Mouse (Mus musculus) MEL (cell line): ENCODE measurements at regions not wholly inside any gene's neighbourhood (a gene's known extent, or its start where the extent isn't known, plus 50 kb on each side); places are given as distances from the start of the nearest gene placed in this dataset.
A peak's percentile ranks its signal among the peaks of the same experiment; 100 is the strongest.

ENCODE experiments used
- DNase-seq: peaks from one replicate; pipeline ENCODE4 v3.0.0; 2011; ENCODE audit warnings: low read depth, low spot score
- H3K27ac ChIP-seq: 2 replicates; pipeline ENCODE4 v1.5.1; 2012; ENCODE audit warnings: low read depth, mild to moderate bottlenecking, control low read depth, low read length, moderate library complexity; ENCODE audit not compliant: control insufficient read depth
- H3K27me3 ChIP-seq, 2 experiments: fragments of 150-350 bp in 1 of 2; sonication (generic) in 1 of 2; 2 replicates each; pipeline ENCODE4 v1.6.1; 2012; ENCODE audit warnings: low read length in 2 of 2, mild to moderate bottlenecking in 2 of 2, improper control_type of control experiment in 1 of 2, moderate library complexity in 1 of 2; ENCODE audit not compliant: insufficient read depth in 2 of 2, control insufficient read depth in 1 of 2
- H3K36me3 ChIP-seq, 2 experiments: 2 replicates each; pipeline ENCODE4 v1.6.1; 2012 to 2014; ENCODE audit warnings: low read length in 2 of 2, improper control_type of control experiment in 1 of 2, inconsistent platforms in 1 of 2, mild to moderate bottlenecking in 1 of 2; ENCODE audit not compliant: insufficient read depth in 2 of 2, control insufficient read depth in 1 of 2
- H3K4me1 ChIP-seq, 2 experiments: fragments of 150-350 bp in 1 of 2; sonication (generic) in 1 of 2; 2 replicates each; pipeline ENCODE4 v1.6.1; 2012; ENCODE audit warnings: low read length in 2 of 2, improper control_type of control experiment in 1 of 2, mild to moderate bottlenecking in 1 of 2; ENCODE audit not compliant: insufficient read depth in 2 of 2, control insufficient read depth in 1 of 2
- H3K4me3 ChIP-seq, 2 experiments: fragments of 150-350 bp in 1 of 2; sonication (generic) in 1 of 2; 2 replicates each; pipeline ENCODE4 v1.5.1; 2012; ENCODE audit warnings: low read depth in 2 of 2, low read length in 2 of 2, mild to moderate bottlenecking in 2 of 2, moderate library complexity in 2 of 2, control low read depth in 1 of 2, improper control_type of control experiment in 1 of 2; ENCODE audit not compliant: control insufficient read depth in 1 of 2, insufficient read depth in 1 of 2
- H3K79me2 ChIP-seq: 2 replicates; pipeline ENCODE4 v1.6.1; 2012; ENCODE audit warnings: mild to moderate bottlenecking, low read length, moderate library complexity; ENCODE audit not compliant: control insufficient read depth, poor library complexity, insufficient read depth
- H3K9ac ChIP-seq: 2 replicates; pipeline ENCODE4 v1.6.1; 2012; ENCODE audit warnings: low read depth, mild to moderate bottlenecking, control low read depth, low read length, moderate library complexity; ENCODE audit not compliant: control insufficient read depth, poor library complexity, severe bottlenecking
- H3K9me3 ChIP-seq: fragments of 150-350 bp; sonication (generic); replicated peaks from 2 replicates; pipeline ENCODE4 v1.6.1; 2012; ENCODE audit warnings: mild to moderate bottlenecking, low read length, improper control_type of control experiment, moderate library complexity; ENCODE audit not compliant: insufficient read depth
- BHLHE40 ChIP-seq: IDR thresholded peaks from 2 replicates; pipeline ENCODE4 v1.6.1; 2012; ENCODE audit warnings: low read depth, mild to moderate bottlenecking, inconsistent platforms, low read length, improper control_type of control experiment, borderline replicate concordance
- CHD1 ChIP-seq: IDR thresholded peaks from 2 replicates; pipeline ENCODE4 v1.6.1; 2012; ENCODE audit warnings: low read depth, mild to moderate bottlenecking, inconsistent platforms, low read length, improper control_type of control experiment
- CTCF ChIP-seq, 3 experiments: IDR thresholded peaks in 2 of 3; conservative IDR thresholded peaks in 1 of 3; 2 replicates each; pipeline ENCODE4 v1.5.1; 2011 to 2012; ENCODE audit warnings: low read length in 3 of 3, low read depth in 2 of 3, mild to moderate bottlenecking in 2 of 3, improper control_type of control experiment in 1 of 3, inconsistent platforms in 1 of 3, mixed read lengths in 1 of 3, moderate library complexity in 1 of 3; ENCODE audit not compliant: control insufficient read depth in 1 of 3, insufficient read depth in 1 of 3, poor library complexity in 1 of 3, severe bottlenecking in 1 of 3
- ELF1 ChIP-seq: IDR thresholded peaks from 2 replicates; pipeline ENCODE4 v1.6.1; 2014; ENCODE audit warnings: low read depth, mild to moderate bottlenecking, inconsistent platforms, low read length, improper control_type of control experiment, moderate library complexity
- EP300 ChIP-seq, 2 experiments: IDR thresholded peaks; 2 replicates each; pipeline ENCODE4 v1.6.1; 2011; ENCODE audit warnings: improper control_type of control experiment in 2 of 2, low read length in 2 of 2, low read depth in 1 of 2, mild to moderate bottlenecking in 1 of 2
- GATA1 ChIP-seq: IDR thresholded peaks from 2 replicates; pipeline ENCODE4 v1.6.1; 2011; ENCODE audit warnings: low read depth, low read length, improper control_type of control experiment
- HCFC1 ChIP-seq: IDR thresholded peaks from 2 replicates; pipeline ENCODE4 v1.6.1; 2012; ENCODE audit warnings: low read depth, mild to moderate bottlenecking, inconsistent platforms, low read length, improper control_type of control experiment, moderate library complexity
- KAT2A ChIP-seq: conservative IDR thresholded peaks from 2 replicates; pipeline ENCODE4 v1.6.1; 2012; ENCODE audit warnings: low read depth, low read length, improper control_type of control experiment, inconsistent platforms
- MAFK ChIP-seq: IDR thresholded peaks from 2 replicates; pipeline ENCODE4 v1.6.1; 2011; ENCODE audit warnings: low read depth, mild to moderate bottlenecking, low read length, improper control_type of control experiment, borderline replicate concordance
- MXI1 ChIP-seq: IDR thresholded peaks from 2 replicates; pipeline ENCODE4 v1.6.1; 2011; ENCODE audit warnings: mild to moderate bottlenecking, low read depth, low read length, improper control_type of control experiment
- MYB ChIP-seq: IDR thresholded peaks from 2 replicates; pipeline ENCODE4 v1.6.1; 2011; ENCODE audit warnings: mild to moderate bottlenecking, low read depth, low read length, improper control_type of control experiment
- MYC ChIP-seq: IDR thresholded peaks from 2 replicates; pipeline ENCODE4 v1.6.1; 2011; ENCODE audit warnings: low read depth, mild to moderate bottlenecking, low read length, improper control_type of control experiment, moderate library complexity
- NRF1 ChIP-seq: IDR thresholded peaks from 2 replicates; pipeline ENCODE4 v1.6.1; 2014; ENCODE audit warnings: low read depth, mild to moderate bottlenecking, inconsistent platforms, low read length, improper control_type of control experiment, moderate library complexity; ENCODE audit not compliant: poor library complexity, insufficient read depth, severe bottlenecking
- POLR2A ChIP-seq, 2 experiments: IDR thresholded peaks; 2 replicates each; pipeline ENCODE4 v1.6.1; 2011 to 2012; ENCODE audit warnings: low read length in 2 of 2, mild to moderate bottlenecking in 2 of 2, control low read depth in 1 of 2, improper control_type of control experiment in 1 of 2, low read depth in 1 of 2, moderate library complexity in 1 of 2; ENCODE audit not compliant: control insufficient read depth in 1 of 2, insufficient read depth in 1 of 2, poor library complexity in 1 of 2
- POLR2AphosphoS5 ChIP-seq: IDR thresholded peaks from 2 replicates; pipeline ENCODE4 v1.6.1; 2012; ENCODE audit warnings: low read depth, borderline replicate concordance, mild to moderate bottlenecking, inconsistent platforms, low read length, moderate library complexity, mixed read lengths
- RCOR1 ChIP-seq: IDR thresholded peaks from 2 replicates; pipeline ENCODE4 v1.6.1; 2012; ENCODE audit warnings: low read depth, mild to moderate bottlenecking, inconsistent platforms, low read length, improper control_type of control experiment
- ZC3H11A ChIP-seq: IDR thresholded peaks from 2 replicates; pipeline ENCODE4 v1.6.1; 2012; ENCODE audit warnings: low read depth, mild to moderate bottlenecking, inconsistent platforms, low read length, improper control_type of control experiment
- ZNF384 ChIP-seq: IDR thresholded peaks from 2 replicates; pipeline ENCODE4 v1.6.1; 2012; ENCODE audit warnings: low read depth, mild to moderate bottlenecking, inconsistent platforms, low read length, improper control_type of control experiment

DNA sequence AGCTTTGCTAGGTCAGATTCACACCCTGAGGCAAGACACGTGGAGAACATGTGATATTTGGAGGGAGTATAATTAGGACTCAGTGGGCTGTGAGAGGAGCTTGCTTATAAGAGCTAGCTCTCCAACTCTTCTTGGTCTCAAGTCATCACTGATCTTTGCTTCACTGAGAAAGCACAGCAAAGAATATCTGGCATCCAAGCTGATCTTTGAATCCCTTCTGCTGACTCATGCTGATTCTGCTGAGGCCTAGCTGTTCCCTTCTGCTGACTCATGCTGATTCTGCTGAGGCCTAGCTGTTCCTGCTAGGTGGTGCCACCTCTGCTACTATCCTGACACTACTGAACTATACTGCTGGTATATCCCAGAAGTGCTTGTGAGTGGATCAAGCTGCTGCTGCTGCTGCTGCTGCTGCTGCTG lies 639.0 kb upstream of the Slc8a1 start (continued):
- no peak for TF ChIP-seq ZC3H11A
- no peak for TF ChIP-seq CTCF (IDR thresholded peaks at IDR 0.05 in 2 of 3, conservative IDR thresholded peaks at IDR 0.05 in 1 of 3; ENCODE audit: control insufficient read depth in 1 of 3, insufficient read depth in 1 of 3, low read depth in 2 of 3, low read length in 3 of 3, poor library complexity in 1 of 3, severe bottlenecking in 1 of 3)
- TF ChIP-seq, all 39 proteins: peak for 17

DNA sequence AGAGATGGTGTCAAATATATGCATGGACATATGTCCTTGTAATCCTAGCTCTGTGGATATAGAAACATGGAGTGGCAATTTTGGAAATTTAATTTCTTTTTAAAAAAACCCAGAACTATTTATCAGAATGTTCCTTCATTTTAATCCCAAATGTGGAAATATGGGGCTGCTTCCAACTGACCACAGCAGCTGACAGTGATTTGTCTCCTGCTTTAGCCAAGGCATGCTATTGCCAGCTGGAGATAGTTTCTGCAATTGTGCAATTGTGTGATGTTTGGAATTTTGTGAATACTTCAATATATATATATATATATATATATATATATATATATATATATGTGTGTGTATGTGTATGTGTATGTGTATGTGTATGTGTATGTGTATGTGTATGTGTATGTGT lies 629.7 kb upstream of the Slc8a1 start:
- H3K9ac ChIP-seq: no peak overlapping the region
- H3K4me1 ChIP-seq: no peaks in the 10 kb centered on the region
- no peaks in the 10 kb centered on the region for H3K27me3 ChIP-seq
- H3K79me2 ChIP-seq: no peaks in the 10 kb centered on the region
- no peak overlapping the region for H3K27ac ChIP-seq
- TF ChIP-seq CHD1: no peak
- TF ChIP-seq POLR2AphosphoS5: no peak
- H3K4me3 ChIP-seq: no peak overlapping the region
- no peaks in the 10 kb centered on the region for H3K9me3 ChIP-seq
- DNase-seq: no peak
- H3K36me3 ChIP-seq: no peaks in the 10 kb centered on the region

- H3K36me3 ChIP-seq: no peaks in the 10 kb centered on the region
- DNase-seq: no peak
- H3K4me1 ChIP-seq: no peaks in the 10 kb centered on the region
Measured at GRCm38 (mm10) chr17:82366001-82366400, 627.8 kb upstream of the Slc8a1 start.

GRCm38 (mm10) chr17:82348636-82349035 lies 610.5 kb upstream of the Slc8a1 start:
- Histone ChIP-seq H3K4me1 (no peaks in the 10 kb centered on the region), H3K27me3 (no peaks in the 10 kb centered on the region), H3K9ac (no peak overlapping the region), H3K79me2 (no peaks in the 10 kb centered on the region), H3K4me3 (no peak overlapping the region), H3K9me3 (no peaks in the 10 kb centered on the region), H3K36me3 (no peaks in the 10 kb centered on the region), H3K27ac (no peak overlapping the region)
- peak; percentile 32 for DNase-seq
- no peak for TF ChIP-seq BHLHE40
- TF ChIP-seq MYC: no peak
- no peak for TF ChIP-seq CTCF (IDR thresholded peaks at IDR 0.05 in 2 of 3, conservative IDR thresholded peaks at IDR 0.05 in 1 of 3; ENCODE audit: control insufficient read depth in 1 of 3, insufficient read depth in 1 of 3, low read depth in 2 of 3, low read length in 3 of 3, poor library complexity in 1 of 3, severe bottlenecking in 1 of 3)
- no peak for TF ChIP-seq MYB
- TF ChIP-seq GATA1: peak; percentile 33
- no peak for TF ChIP-seq KAT2A
- TF ChIP-seq EP300 (IDR thresholded peaks at IDR 0.05; ENCODE audit: low read depth in 1 of 2, low read length in 2 of 2): peak in 1 of 2 experiments; percentile 30; a peak in 1 of 4 replicates
- no peak for TF ChIP-seq MXI1
- TF ChIP-seq MAFK: no peak
- no peak for TF ChIP-seq ZNF384

More at GRCm38 (mm10) chr17:82366001-82366400, 627.8 kb upstream of the Slc8a1 start:
- no peak overlapping the region for H3K9ac ChIP-seq
- TF ChIP-seq NRF1 (no peak), EP300 (IDR thresholded peaks at IDR 0.05; ENCODE audit: low read depth in 1 of 2, low read length in 2 of 2) (no peak), ELF1 (no peak), CHD1 (no peak), HCFC1 (no peak), RCOR1 (no peak), POLR2A (IDR thresholded peaks at IDR 0.05; ENCODE audit: control insufficient read depth in 1 of 2, insufficient read depth in 1 of 2, low read depth in 1 of 2, low read length in 2 of 2, poor library complexity in 1 of 2) (no peak)
- TF ChIP-seq, all 39 proteins: peak for 0
- Histone ChIP-seq H3K9me3 (no peaks in the 10 kb centered on the region), H3K27me3 (no peaks in the 10 kb centered on the region), H3K27ac (no peak overlapping the region), H3K79me2 (no peaks in the 10 kb centered on the region), H3K4me3 (no peak overlapping the region)
